Mouse (Mus musculus) liver, embryonic 11.5 days (tissue): ENCODE measurements around the gene Slc38a2. TPM values are rescaled to one million over a fixed set of nuclear protein-coding genes. Genes with fewer than 3 reads are reported as not detected.

Experiments
- ATAC-seq: fragments of 200-750 bp; cut with Nextera tagmentation; replicated peaks from 2 replicates; pipeline ENCODE4 v1.8.0; 2017; ENCODE audit warnings: moderate number of reproducible peaks, mild to moderate bottlenecking, moderate TSS enrichment, moderate library complexity; ENCODE audit not compliant: low FRiP score
- DNase-seq: peaks from one replicate; pipeline ENCODE4 v3.0.0-alpha.2; 2017; ENCODE audit warnings: low spot score
- H3K27ac ChIP-seq: fragments of 300-500 bp; sonication (generic); 2 replicates; pipeline ENCODE4 v1.5.1; 2014; ENCODE audit warnings: mild to moderate bottlenecking, low read depth, low read length, control low read depth
- H3K27me3 ChIP-seq: fragments of 300-500 bp; sonication (generic); replicated peaks from 2 replicates; pipeline ENCODE4 v1.6.1; 2014; ENCODE audit warnings: low read length, mixed read lengths; ENCODE audit not compliant: control insufficient read depth, insufficient read depth
- H3K36me3 ChIP-seq: fragments of 300-500 bp; sonication (generic); 2 replicates; pipeline ENCODE4 v1.6.1; 2014; ENCODE audit warnings: mild to moderate bottlenecking, low read length, moderate library complexity, mixed read lengths; ENCODE audit not compliant: control insufficient read depth, insufficient read depth
- H3K4me1 ChIP-seq: fragments of 300-500 bp; sonication (generic); replicated peaks from 2 replicates; pipeline ENCODE4 v1.6.1; 2014; ENCODE audit warnings: low read length, mixed read lengths; ENCODE audit not compliant: control insufficient read depth, insufficient read depth
- H3K4me2 ChIP-seq: fragments of 300-500 bp; sonication (generic); 2 replicates; pipeline ENCODE4 v1.6.1; 2014; ENCODE audit warnings: mild to moderate bottlenecking, control low read depth, moderate library complexity
- H3K4me3 ChIP-seq: fragments of 300-500 bp; sonication (generic); 2 replicates; pipeline ENCODE4 v1.5.1; 2014; ENCODE audit warnings: low read depth, low read length, control low read depth
- H3K9ac ChIP-seq: fragments of 300-500 bp; sonication (generic); 2 replicates; pipeline ENCODE4 v1.6.1; 2014; ENCODE audit warnings: low read depth, low read length, control low read depth
- H3K9me3 ChIP-seq: fragments of 300-500 bp; sonication (generic); 2 replicates; pipeline ENCODE4 v1.6.1; 2016; ENCODE audit warnings: low read length, inconsistent platforms, mixed read lengths; ENCODE audit not compliant: control insufficient read depth
- WGBS: fragments of 180-500 bp; shearing (Covaris S2); extraction: QIAGEN DNeasy Blood & Tissue Kit; methylation state at CpG from one replicate; pipeline ENCODE4 v1.1.7; 2014; 5-methylcytosine and 5-hydroxymethylcytosine counted together
- polyA plus RNA-seq: library from polyadenylated mRNA; unstranded; fragments of >200 nt; fragmentation: Nextera tagmentation; extraction: Ambion mirVana; gene quantifications from 2 replicates; pipeline ENCODE4 v1.2.1, GENCODE M21; 2014

The Slc38a2 gene
- polyA plus RNA-seq, 1 experiment from 2014 or later, result 111 TPM

- peak overlapping the region; percentile 94; the same call in 1 of the 2 replicates for H3K27ac ChIP-seq
- H3K4me2 ChIP-seq, result peak overlapping the region; percentile 87
- H3K27me3 ChIP-seq, result no peaks in the 10 kb centered on the region
- H3K9ac ChIP-seq, result no peak overlapping the region
- DNase-seq (no peak), ATAC-seq (no peak)
- peaks cover 15% of the 10 kb centered on the region for H3K4me1 ChIP-seq
- WGBS, result 80% methylated on average over 8 of the region's 8 CpGs
- H3K4me3 ChIP-seq, result no peak overlapping the region
- H3K9me3 ChIP-seq, result no peaks in the 10 kb centered on the region
- no peaks in the 10 kb centered on the region for H3K36me3 ChIP-seq
Observed at GRCm38 (mm10) chr15:96708428-96708827, 8.9 kb upstream of the Slc38a2 start.

DNA sequence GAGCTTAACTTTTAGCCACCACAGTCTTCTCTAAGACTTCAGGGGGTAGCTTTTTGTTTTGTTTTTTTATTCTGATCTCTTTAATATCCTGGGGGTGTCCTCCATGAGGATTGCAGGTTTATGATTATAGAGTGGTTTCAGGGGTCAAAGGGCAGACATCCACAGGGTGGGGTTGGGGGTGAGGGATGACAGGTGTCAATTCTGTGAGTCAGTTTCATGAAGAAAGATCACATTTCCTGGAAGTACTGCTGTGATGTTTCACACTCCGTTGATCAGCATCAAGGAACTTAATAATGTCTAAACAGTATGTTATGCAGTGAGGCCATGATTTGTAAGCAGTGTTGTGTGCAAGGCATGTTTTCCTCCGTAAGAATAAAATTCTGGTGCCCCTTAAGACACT is 8.4 kb upstream of the Slc38a2 start:
- H3K27ac ChIP-seq, result no peak overlapping the region

GRCm38 (mm10) chr15:96702466-96703031 is 3.0 kb upstream of the Slc38a2 start:
- no peak for DNase-seq
- no peak overlapping the region for H3K4me3 ChIP-seq
- no peak for ATAC-seq
- H3K27ac ChIP-seq, result no peak overlapping the region
- H3K27me3 ChIP-seq, result no peaks in the 10 kb centered on the region
- no peaks in the 10 kb centered on the region for H3K9me3 ChIP-seq
- 87% methylated on average over 12 of the region's 12 CpGs for WGBS
- no peak overlapping the region for H3K9ac ChIP-seq
- H3K4me2 ChIP-seq, result no peak overlapping the region
- H3K4me1 ChIP-seq, result peaks cover 8% of the 10 kb centered on the region
- H3K36me3 ChIP-seq, result peaks cover 7% of the 10 kb centered on the region

More for the DNA sequence above, 8.4 kb upstream of the Slc38a2 start:
- H3K4me2 ChIP-seq, result no peak overlapping the region
- ATAC-seq, result no peak
- 80% methylated on average over 2 of the region's 2 CpGs for WGBS
- H3K9me3 ChIP-seq, result no peaks in the 10 kb centered on the region
- no peak overlapping the region for H3K9ac ChIP-seq
- H3K27me3 ChIP-seq, result no peaks in the 10 kb centered on the region
- no peak overlapping the region for H3K4me3 ChIP-seq
- H3K36me3 ChIP-seq, result no peaks in the 10 kb centered on the region
- H3K4me1 ChIP-seq, result peaks cover 15% of the 10 kb centered on the region
- DNase-seq, result no peak

DNA sequence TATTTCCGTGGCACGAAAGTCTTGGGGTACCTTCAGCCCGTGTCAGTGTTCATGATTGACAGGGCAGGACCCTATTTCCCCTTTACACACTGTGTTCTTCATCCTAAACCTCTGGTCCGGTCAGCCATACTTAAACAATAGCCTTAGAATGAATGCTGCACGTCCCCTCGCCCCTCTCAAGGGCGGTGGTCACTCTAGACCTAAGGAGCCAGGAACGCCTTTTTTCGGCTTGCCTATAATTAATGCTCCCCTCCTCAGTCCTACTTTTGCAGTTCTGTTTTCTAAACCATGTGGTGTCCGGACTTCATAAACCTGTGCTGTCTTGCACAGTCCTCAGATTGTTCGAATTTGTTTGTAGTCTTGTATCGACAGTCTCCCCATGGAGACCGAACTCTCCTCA is 1.2 kb upstream of the Slc38a2 start:
- DNase-seq (no peak), ATAC-seq (no peak)
- Histone ChIP-seq H3K9ac (peak overlapping the region; percentile 99; the same call in 1 of the 2 replicates), H3K9me3 (no peaks in the 10 kb centered on the region), H3K4me3 (peak overlapping the region; percentile 94; the same call in 1 of the 2 replicates), H3K4me1 (peaks cover 25% of the 10 kb centered on the region), H3K4me2 (peak overlapping the region; percentile 93), H3K27ac (no peak overlapping the region), H3K36me3 (peaks cover 20% of the 10 kb centered on the region), H3K27me3 (no peaks in the 10 kb centered on the region)
- WGBS, result 36% methylated on average over 13 of the region's 13 CpGs

DNA sequence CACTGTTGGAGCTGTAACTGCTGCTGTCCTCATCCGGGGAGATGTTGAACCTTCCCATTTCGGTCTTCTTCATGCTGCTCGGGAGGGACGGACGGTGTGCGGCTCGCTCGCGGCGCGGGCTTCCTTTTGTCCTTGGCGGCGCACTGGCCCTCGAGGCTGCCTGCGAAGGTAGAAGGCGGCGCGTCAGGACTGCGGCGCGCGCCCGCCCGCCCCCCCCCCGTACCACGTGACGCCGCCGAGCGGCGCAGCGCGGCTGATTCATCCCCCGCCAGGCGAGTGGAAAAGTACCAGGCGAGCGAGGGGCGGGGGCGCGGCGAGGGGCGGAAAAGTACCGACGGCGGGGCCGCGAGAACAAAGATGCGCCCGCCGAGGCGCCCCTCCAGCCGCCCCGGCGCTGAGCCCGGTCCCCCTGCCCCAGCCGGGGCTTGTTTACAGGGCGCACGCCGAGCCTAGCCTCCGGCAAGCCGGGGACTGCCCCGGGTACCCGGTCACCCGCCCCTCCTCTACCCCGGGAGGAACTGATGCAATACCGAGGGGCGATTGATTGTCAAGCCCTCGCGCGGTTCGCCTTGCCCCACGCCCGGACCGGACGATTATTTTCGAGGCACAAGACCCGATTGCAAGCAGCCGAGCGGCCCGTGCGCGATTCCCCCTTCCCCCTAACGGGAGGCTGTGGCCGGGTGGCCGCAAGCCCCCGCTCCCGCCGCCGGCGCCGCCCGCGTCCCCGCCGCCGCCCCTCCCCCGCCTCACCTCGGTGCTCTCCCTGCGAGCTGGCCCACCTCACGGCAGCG is 677 bp downstream of the Slc38a2 start:
- peak overlapping the region; percentile 97 for H3K27ac ChIP-seq
- WGBS, result under 1% methylated on average over 82 of the region's 101 CpGs
- DNase-seq, result peak; percentile 90

GRCm38 (mm10) chr15:96697901-96698657 is 1.5 kb downstream of the Slc38a2 start:
- Histone ChIP-seq H3K4me2 (peak overlapping the region; percentile 93), H3K36me3 (peaks cover 47% of the 10 kb centered on the region), H3K4me3 (peak overlapping the region; percentile 94), H3K27ac (peak overlapping the region; percentile 97), H3K9me3 (no peaks in the 10 kb centered on the region), H3K9ac (peak overlapping the region; percentile 99), H3K4me1 (peaks cover 27% of the 10 kb centered on the region), H3K27me3 (no peaks in the 10 kb centered on the region)
- ATAC-seq (0 out of 2 replicates have a peak, but pooled peaks have one; percentile 6), DNase-seq (no peak)
- WGBS, result 20% methylated on average over 19 of the region's 19 CpGs

More for the DNA sequence above, 677 bp downstream of the Slc38a2 start:
- Histone ChIP-seq H3K4me1 (peaks cover 27% of the 10 kb centered on the region), H3K4me3 (peak overlapping the region; percentile 94), H3K36me3 (peaks cover 39% of the 10 kb centered on the region), H3K4me2 (peak overlapping the region; percentile 93), H3K9ac (peak overlapping the region; percentile 99), H3K9me3 (no peaks in the 10 kb centered on the region), H3K27me3 (no peaks in the 10 kb centered on the region)
- ATAC-seq, result peak; percentile 86

- Histone ChIP-seq H3K4me1 (peaks cover 27% of the 10 kb centered on the region), H3K4me3 (peak overlapping the region; percentile 94), H3K27ac (no peak overlapping the region), H3K4me2 (peak overlapping the region; percentile 93), H3K27me3 (no peaks in the 10 kb centered on the region), H3K36me3 (peaks cover 61% of the 10 kb centered on the region), H3K9me3 (no peaks in the 10 kb centered on the region), H3K9ac (peak overlapping the region; percentile 35; the same call in 1 of the 2 replicates)
- DNase-seq (no peak), ATAC-seq (no peak)
- 76% methylated on average over 13 of the region's 13 CpGs for WGBS
Observed at GRCm38 (mm10) chr15:96696486-96697284, 2.8 kb downstream of the Slc38a2 start.
